Mouse (Mus musculus) heart, embryonic 11.5 days (tissue): ENCODE results near the gene A830018L16Rik. TPM values are rescaled to one million over a fixed set of nuclear protein-coding genes. Genes with fewer than 3 reads are reported as not detected.
"Not testable (repeated sequence)": the region's sequence is repeated elsewhere in the genome, so short reads cannot be mapped to it uniquely, and the experiment has no call there.

Experiments used
- ATAC-seq: fragments of 200-750 bp; cut with Nextera tagmentation; replicated peaks from 2 replicates; pipeline ENCODE4 v1.8.0; 2017; ENCODE audit warnings: moderate library complexity; ENCODE audit not compliant: insufficient number of reproducible peaks, low FRiP score, low TSS enrichment
- H3K27ac ChIP-seq: fragments of 300-500 bp; sonication (generic); 2 replicates; pipeline ENCODE4 v1.5.1; 2014; ENCODE audit warnings: mild to moderate bottlenecking, low read depth, low read length
- H3K27me3 ChIP-seq: fragments of 300-500 bp; sonication (generic); 2 replicates; pipeline ENCODE4 v1.6.1; 2014; ENCODE audit warnings: mild to moderate bottlenecking, low read length, mixed read lengths; ENCODE audit not compliant: control insufficient read depth, insufficient read depth
- H3K36me3 ChIP-seq: fragments of 300-500 bp; sonication (generic); 2 replicates; pipeline ENCODE4 v1.6.1; 2014; ENCODE audit warnings: mild to moderate bottlenecking, low read length, moderate library complexity, mixed read lengths; ENCODE audit not compliant: control insufficient read depth, insufficient read depth
- H3K4me1 ChIP-seq: fragments of 300-500 bp; sonication (generic); 2 replicates; pipeline ENCODE4 v1.6.1; 2014; ENCODE audit warnings: low read length; ENCODE audit not compliant: control insufficient read depth, insufficient read depth
- H3K4me2 ChIP-seq: fragments of 300-500 bp; sonication (generic); 2 replicates; pipeline ENCODE4 v1.6.1; 2014; ENCODE audit warnings: mild to moderate bottlenecking, moderate library complexity
- H3K4me3 ChIP-seq: fragments of 300-500 bp; sonication (generic); 2 replicates; pipeline ENCODE4 v1.5.1; 2014; ENCODE audit warnings: low read depth, low read length
- H3K9ac ChIP-seq: fragments of 300-500 bp; sonication (generic); 2 replicates; pipeline ENCODE4 v1.6.1; 2014; ENCODE audit warnings: mild to moderate bottlenecking, low read depth, low read length, moderate library complexity
- H3K9me3 ChIP-seq: fragments of 300-500 bp; sonication (generic); replicated peaks from 2 replicates; pipeline ENCODE4 v1.6.1; 2016; ENCODE audit warnings: low read length; ENCODE audit not compliant: control insufficient read depth
- WGBS: fragments of 180-500 bp; shearing (Covaris S2); extraction: QIAGEN DNeasy Blood & Tissue Kit; methylation state at CpG from one replicate; pipeline ENCODE4 v1.1.7; 2014; ENCODE audit not compliant: insufficient replicate concordance; 5-methylcytosine and 5-hydroxymethylcytosine counted together
- polyA plus RNA-seq: library from polyadenylated mRNA; unstranded; fragments of >200 nt; fragmentation: Nextera tagmentation; extraction: Ambion mirVana; gene quantifications from 2 replicates; pipeline ENCODE4 v1.2.1, GENCODE M21; 2014

A830018L16Rik gene
- polyA plus RNA-seq, 1 experiment from 2014 or later: 0.73 TPM

DNA sequence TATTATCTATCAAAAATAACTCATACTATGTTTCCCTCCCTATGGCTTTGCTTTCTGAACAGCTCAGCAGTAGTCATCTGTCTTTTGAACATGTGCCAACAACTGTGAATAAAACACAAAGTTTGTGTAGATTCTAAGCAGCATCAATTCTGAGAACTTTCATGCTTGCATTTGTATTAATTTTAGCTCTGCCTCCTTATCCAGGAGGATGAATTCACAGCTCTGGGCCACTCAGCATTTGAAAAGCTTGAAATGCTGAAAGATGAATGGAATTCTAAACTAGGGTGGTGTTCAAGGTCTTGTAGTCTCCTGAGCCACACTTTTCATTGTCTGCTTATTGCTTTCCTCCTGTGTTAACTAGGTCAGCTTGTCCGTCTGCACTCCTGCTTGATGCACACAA, 13.4 kb downstream of the A830018L16Rik start:
- no peak overlapping the region for H3K27ac ChIP-seq
- H3K27me3 ChIP-seq: no peaks in the 10 kb centered on the region
- 84% methylated on average over 1 of the region's 1 CpGs for WGBS
- no peaks in the 10 kb centered on the region for H3K4me1 ChIP-seq
- ATAC-seq: no peak
- H3K4me2 ChIP-seq: no peak overlapping the region
- H3K9me3 ChIP-seq: no peaks in the 10 kb centered on the region
- no peaks in the 10 kb centered on the region for H3K36me3 ChIP-seq
- H3K4me3 ChIP-seq: no peak overlapping the region
- no peak overlapping the region for H3K9ac ChIP-seq

DNA sequence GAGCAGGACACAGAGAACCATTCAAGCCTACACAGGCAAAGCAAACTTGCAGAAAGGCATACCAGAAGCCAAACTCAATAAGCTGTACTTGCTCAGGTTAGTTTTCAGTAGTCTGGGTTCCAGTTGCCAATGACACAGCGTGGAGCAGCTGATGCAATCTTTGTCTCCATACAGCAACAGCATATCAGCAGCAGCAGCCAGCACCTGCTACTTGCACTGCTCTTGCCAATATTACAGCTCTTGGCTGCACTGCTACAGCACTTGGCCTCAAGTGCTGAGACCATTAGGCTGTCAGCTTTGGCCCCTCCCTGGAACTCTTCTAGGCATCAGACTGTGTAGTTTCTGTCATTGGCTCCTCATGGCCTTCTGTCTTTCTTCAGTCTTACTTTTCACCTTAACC, 44.4 kb downstream of the A830018L16Rik start:
- WGBS: 66% methylated on average over 1 of the region's 1 CpGs
- Histone ChIP-seq H3K4me1 (no peaks in the 10 kb centered on the region), H3K9me3 (no peaks in the 10 kb centered on the region), H3K4me2 (no peak overlapping the region), H3K27me3 (no peaks in the 10 kb centered on the region), H3K4me3 (no peak overlapping the region), H3K27ac (no peak overlapping the region), H3K9ac (no peak overlapping the region), H3K36me3 (no peaks in the 10 kb centered on the region)
- no peak for ATAC-seq

DNA sequence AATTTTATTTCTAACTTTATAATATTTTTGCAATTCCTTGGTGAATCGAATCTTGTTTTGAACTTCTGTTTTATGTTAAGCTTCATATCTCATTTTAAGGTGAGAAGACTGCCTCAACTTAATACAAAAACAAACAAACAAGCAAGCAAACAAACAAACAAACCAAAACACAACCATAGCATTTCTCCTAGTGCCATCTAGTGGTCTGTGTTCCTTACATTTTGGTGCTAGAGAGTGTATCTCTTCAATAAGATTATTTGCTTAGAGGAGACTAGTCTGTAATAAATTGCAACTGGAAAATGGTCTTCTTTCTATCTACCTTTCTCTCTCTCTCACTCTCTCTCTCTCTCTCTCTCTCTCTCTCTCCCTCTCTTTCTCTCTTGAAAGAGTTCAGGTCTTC, 52.4 kb downstream of the A830018L16Rik start:
- Histone ChIP-seq H3K27me3 (no peaks in the 10 kb centered on the region), H3K4me2 (no peak overlapping the region), H3K9me3 (no peaks in the 10 kb centered on the region), H3K27ac (no peak overlapping the region), H3K9ac (no peak overlapping the region), H3K4me1 (no peaks in the 10 kb centered on the region), H3K36me3 (no peaks in the 10 kb centered on the region), H3K4me3 (no peak overlapping the region)
- ATAC-seq: no peak
- WGBS: 51% methylated on average over 1 of the region's 1 CpGs

DNA sequence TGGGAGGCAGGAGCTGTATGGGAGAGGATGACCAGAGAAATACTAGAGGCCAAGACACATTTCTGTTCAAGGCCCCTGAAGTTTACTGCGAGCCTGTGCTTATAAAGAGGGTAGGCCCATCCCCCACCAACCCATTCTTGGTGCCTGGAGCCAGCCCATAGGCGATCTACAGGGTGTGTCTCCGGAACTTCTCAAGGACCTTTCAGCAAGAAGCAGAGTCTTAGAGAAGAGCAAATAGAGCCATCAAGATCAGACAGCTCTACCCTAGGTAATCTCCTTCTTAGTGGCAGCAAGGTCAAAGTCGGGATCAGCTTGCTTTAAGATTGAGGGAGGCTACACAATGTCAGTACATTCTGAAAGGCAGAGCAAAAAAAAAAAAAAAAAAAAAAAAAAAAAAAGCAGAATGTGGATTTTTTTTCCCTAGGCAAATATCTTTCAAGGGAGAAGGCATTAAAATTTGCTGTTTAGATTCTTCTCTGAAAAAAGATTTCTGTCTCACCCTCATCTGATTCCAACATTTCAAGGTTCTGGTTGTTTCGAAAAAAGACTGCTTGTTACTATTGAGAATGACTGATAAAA, 53.2 kb downstream of the A830018L16Rik start:
- ATAC-seq: no peak
- Histone ChIP-seq H3K4me1 (no peaks in the 10 kb centered on the region), H3K27me3 (no peaks in the 10 kb centered on the region), H3K27ac (no peak overlapping the region), H3K9ac (no peak overlapping the region), H3K4me3 (no peak overlapping the region), H3K9me3 (no peaks in the 10 kb centered on the region), H3K4me2 (no peak overlapping the region), H3K36me3 (no peaks in the 10 kb centered on the region)
- 53% methylated on average over 5 of the region's 5 CpGs for WGBS

DNA sequence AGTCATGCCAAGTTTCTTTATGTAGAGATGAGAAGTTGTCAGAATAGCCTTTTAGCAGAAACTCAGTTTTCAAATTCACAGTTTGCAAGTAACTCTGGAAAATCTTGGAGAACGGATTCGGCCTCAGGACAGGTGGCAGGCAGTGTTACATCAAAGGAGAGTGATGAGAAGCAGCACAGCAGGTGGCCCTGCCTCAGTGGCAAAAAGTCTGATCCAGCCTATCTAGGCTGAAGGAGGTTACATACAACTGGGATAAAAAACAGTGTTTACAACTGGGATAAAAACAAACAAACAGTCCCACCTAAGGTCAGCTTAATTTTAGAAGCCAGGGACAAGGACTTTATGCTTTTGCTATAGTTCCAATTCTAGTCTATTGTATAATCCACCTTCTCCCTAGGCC, 79.0 kb downstream of the A830018L16Rik start:
- Histone ChIP-seq H3K9ac (no peak overlapping the region), H3K9me3 (no peaks in the 10 kb centered on the region), H3K4me1 (no peaks in the 10 kb centered on the region), H3K4me3 (no peak overlapping the region), H3K27ac (no peak overlapping the region), H3K4me2 (no peak overlapping the region), H3K36me3 (no peaks in the 10 kb centered on the region), H3K27me3 (no peaks in the 10 kb centered on the region)
- ATAC-seq: no peak
- WGBS: 50% methylated on average over 2 of the region's 2 CpGs

DNA sequence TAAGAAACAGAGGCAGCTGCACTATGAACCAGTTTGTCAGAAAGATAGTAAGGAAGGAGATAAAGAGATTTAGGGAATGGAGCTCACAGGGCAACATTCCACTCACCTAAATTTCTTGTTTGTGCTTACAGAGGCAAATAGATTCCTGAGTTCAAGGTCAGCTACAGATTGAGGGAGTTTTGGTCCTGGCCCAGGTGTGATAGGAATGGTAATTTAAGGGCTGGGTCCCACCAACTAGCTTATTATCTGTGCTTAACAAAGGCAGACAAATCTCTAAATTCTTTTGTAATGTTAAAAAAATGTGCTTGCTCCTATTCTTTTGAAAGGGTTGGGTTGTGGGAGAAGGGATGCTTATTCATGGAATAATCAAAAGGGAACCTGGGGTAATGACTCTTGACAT, 87.7 kb downstream of the A830018L16Rik start:
- Histone ChIP-seq H3K27me3 (no peaks in the 10 kb centered on the region), H3K27ac (no peak overlapping the region), H3K9ac (no peak overlapping the region), H3K4me1 (no peaks in the 10 kb centered on the region), H3K4me3 (no peak overlapping the region), H3K4me2 (no peak overlapping the region), H3K9me3 (no peaks in the 10 kb centered on the region), H3K36me3 (no peaks in the 10 kb centered on the region)
- ATAC-seq: no peak

DNA sequence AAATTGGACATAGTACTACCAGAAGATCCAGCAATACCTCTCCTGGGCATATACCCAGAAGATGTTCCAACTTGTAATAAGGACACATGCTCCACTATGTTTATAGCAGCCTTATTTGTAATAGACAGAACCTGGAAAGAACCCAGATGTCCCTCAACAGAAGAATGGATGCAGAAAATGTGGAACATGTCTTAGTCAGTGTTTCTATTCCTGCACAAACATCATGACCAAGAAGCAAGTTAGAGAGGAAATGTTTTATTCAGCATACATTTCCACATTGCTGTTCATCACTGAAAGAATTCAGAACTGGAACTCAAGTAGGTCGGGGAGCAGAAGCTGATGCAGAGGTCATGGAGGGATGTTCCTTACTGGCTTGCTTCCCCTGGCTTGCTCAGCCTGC, 135.9 kb downstream of the A830018L16Rik start:
- H3K27me3 ChIP-seq, H3K4me2 ChIP-seq, H3K4me1 ChIP-seq, H3K4me3 ChIP-seq, H3K36me3 ChIP-seq, H3K9ac ChIP-seq, H3K9me3 ChIP-seq, ATAC-seq, H3K27ac ChIP-seq: not testable (repeated sequence)
- 61% methylated on average over 1 of the region's 1 CpGs for WGBS

DNA sequence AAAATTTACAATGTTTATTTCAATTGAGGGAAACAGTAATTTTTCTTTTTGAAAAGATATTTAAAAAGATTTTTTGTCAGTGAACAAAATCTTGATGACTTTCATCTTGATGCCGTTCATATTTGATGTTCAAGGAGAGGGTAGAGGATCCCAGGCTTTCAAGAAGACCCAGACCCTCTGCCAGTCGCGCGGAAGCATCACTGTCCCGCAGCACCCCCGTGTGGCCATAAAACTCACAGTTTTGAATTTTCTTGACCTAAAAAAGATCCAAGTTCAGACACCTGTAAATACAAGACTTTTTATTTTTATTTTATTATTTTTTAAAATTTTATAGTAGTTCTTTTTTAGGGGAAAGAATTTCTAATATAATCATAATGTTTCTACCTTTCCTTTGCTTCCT, 151.4 kb downstream of the A830018L16Rik start:
- H3K4me1 ChIP-seq: no peaks in the 10 kb centered on the region
- no peak overlapping the region for H3K4me2 ChIP-seq
- H3K36me3 ChIP-seq: no peaks in the 10 kb centered on the region
- no peaks in the 10 kb centered on the region for H3K27me3 ChIP-seq
- no peaks in the 10 kb centered on the region for H3K9me3 ChIP-seq
- WGBS: 9% methylated on average over 6 of the region's 6 CpGs
- no peak overlapping the region for H3K9ac ChIP-seq
- no peak overlapping the region for H3K27ac ChIP-seq
- no peak overlapping the region for H3K4me3 ChIP-seq
- ATAC-seq: no peak

DNA sequence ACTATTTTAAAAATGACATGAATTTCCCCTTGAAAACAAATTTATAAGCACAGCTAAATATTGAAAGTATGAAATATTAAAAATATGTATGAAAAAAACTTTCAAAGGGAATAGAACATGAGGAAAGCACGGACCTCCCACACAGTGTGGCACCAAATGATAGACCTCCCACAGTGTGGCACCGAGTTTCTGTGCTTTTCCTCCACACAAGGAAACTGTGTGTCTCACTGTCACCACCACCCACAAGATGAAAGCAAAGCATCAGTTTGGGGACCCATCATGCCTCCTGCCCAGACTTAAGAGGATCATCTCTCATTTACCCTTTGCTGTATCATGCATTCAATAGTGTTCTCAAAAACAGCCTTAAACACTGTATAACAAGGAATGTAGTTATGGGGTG, 152.8 kb downstream of the A830018L16Rik start:
- H3K4me2 ChIP-seq: no peak overlapping the region
- H3K4me1 ChIP-seq: no peaks in the 10 kb centered on the region
- H3K9ac ChIP-seq: no peak overlapping the region
- H3K36me3 ChIP-seq: no peaks in the 10 kb centered on the region
- no peak for ATAC-seq
- no peak overlapping the region for H3K4me3 ChIP-seq
- 66% methylated on average over 2 of the region's 2 CpGs for WGBS
- no peaks in the 10 kb centered on the region for H3K27me3 ChIP-seq
- no peak overlapping the region for H3K27ac ChIP-seq
- no peaks in the 10 kb centered on the region for H3K9me3 ChIP-seq
